Mouse (Mus musculus): ENCODE results near the gene Tdrd3. TPM values are rescaled to one million over a fixed set of nuclear protein-coding genes. Genes with fewer than 3 reads are reported as not detected.

Tdrd3 gene
- polyA plus RNA-seq, 1 experiment from 2014 or later, result 27.6 TPM

- Histone ChIP-seq H3K36me3 (peaks cover 5% of the 10 kb centered on the region; the same call in 1 of the 2 replicates), H3K27ac (replicated peaks) (no peak overlapping the region), H3K27me3 (ENCODE audit: low read depth, poor library complexity, severe bottlenecking) (no peaks in the 10 kb centered on the region), H3K4me1 (0 out of 2 replicates have a peak, but pooled peaks cover 4% of the 10 kb centered on the region), H3K4me3 (no peak overlapping the region), H3K9me3 (replicated peaks) (no peaks in the 10 kb centered on the region)
- DNase-seq (ENCODE audit: low spot score), result no peak
Measured at GRCm38 (mm10) chr14:87464655-87465054, 48.2 kb downstream of the Tdrd3 start.

- WGBS, result 92% methylated on average over 12 of the region's 12 CpGs
- H3K36me3 ChIP-seq, result peaks cover 10% of the 10 kb centered on the region; the same call in 1 of the 2 replicates
- H3K4me3 ChIP-seq, result no peak overlapping the region
- no peak overlapping the region for H3K27ac ChIP-seq (replicated peaks)
- no peaks in the 10 kb centered on the region for H3K9me3 ChIP-seq (replicated peaks)
- 0 out of 2 replicates have a peak, but pooled peaks cover 4% of the 10 kb centered on the region for H3K4me1 ChIP-seq
- H3K27me3 ChIP-seq (ENCODE audit: low read depth, poor library complexity, severe bottlenecking), result no peaks in the 10 kb centered on the region
- DNase-seq (ENCODE audit: low spot score), result no peak
Measured at GRCm38 (mm10) chr14:87467586-87467985, 51.1 kb downstream of the Tdrd3 start.

GRCm38 (mm10) chr14:87471521-87471920 is 55.1 kb downstream of the Tdrd3 start:
- Histone ChIP-seq H3K27ac (replicated peaks) (no peak overlapping the region), H3K27me3 (ENCODE audit: low read depth, poor library complexity, severe bottlenecking) (no peaks in the 10 kb centered on the region), H3K9me3 (replicated peaks) (no peaks in the 10 kb centered on the region), H3K4me1 (no peaks in the 10 kb centered on the region), H3K4me3 (no peak overlapping the region), H3K36me3 (peaks cover 27% of the 10 kb centered on the region)
- 72% methylated on average over 1 of the region's 1 CpGs for WGBS
- DNase-seq (ENCODE audit: low spot score), result no peak

- no peak for DNase-seq (ENCODE audit: low spot score)
- Histone ChIP-seq H3K4me3 (no peak overlapping the region), H3K36me3 (peaks cover 29% of the 10 kb centered on the region), H3K9me3 (replicated peaks) (no peaks in the 10 kb centered on the region), H3K27ac (replicated peaks) (no peak overlapping the region), H3K4me1 (no peaks in the 10 kb centered on the region), H3K27me3 (ENCODE audit: low read depth, poor library complexity, severe bottlenecking) (no peaks in the 10 kb centered on the region)
- 84% methylated on average over 2 of the region's 2 CpGs for WGBS
Measured at GRCm38 (mm10) chr14:87472782-87473181, 56.3 kb downstream of the Tdrd3 start.

- no peaks in the 10 kb centered on the region for H3K4me1 ChIP-seq
- no peaks in the 10 kb centered on the region for H3K9me3 ChIP-seq (replicated peaks)
- no peak for DNase-seq (ENCODE audit: low spot score)
- no peak overlapping the region for H3K4me3 ChIP-seq
- peaks cover 42% of the 10 kb centered on the region for H3K36me3 ChIP-seq
- no peak overlapping the region for H3K27ac ChIP-seq (replicated peaks)
- no peaks in the 10 kb centered on the region for H3K27me3 ChIP-seq (ENCODE audit: low read depth, poor library complexity, severe bottlenecking)
- 84% methylated on average over 10 of the region's 10 CpGs for WGBS
Measured at GRCm38 (mm10) chr14:87475721-87476359, 59.4 kb downstream of the Tdrd3 start.

- H3K27me3 ChIP-seq (ENCODE audit: low read depth, poor library complexity, severe bottlenecking), result no peaks in the 10 kb centered on the region
- DNase-seq (ENCODE audit: low spot score), result no peak
- no peaks in the 10 kb centered on the region for H3K9me3 ChIP-seq (replicated peaks)
- H3K27ac ChIP-seq (replicated peaks), result no peak overlapping the region
- H3K4me3 ChIP-seq, result no peak overlapping the region
- no peaks in the 10 kb centered on the region for H3K4me1 ChIP-seq
- H3K36me3 ChIP-seq, result peaks cover 49% of the 10 kb centered on the region
- WGBS, result 49% methylated on average over 3 of the region's 3 CpGs
Measured at GRCm38 (mm10) chr14:87478339-87478951, 62.0 kb downstream of the Tdrd3 start.

- WGBS, result 93% methylated on average over 3 of the region's 3 CpGs
- Histone ChIP-seq H3K27me3 (ENCODE audit: low read depth, poor library complexity, severe bottlenecking) (no peaks in the 10 kb centered on the region), H3K9me3 (replicated peaks) (no peaks in the 10 kb centered on the region), H3K36me3 (peaks cover 46% of the 10 kb centered on the region), H3K27ac (replicated peaks) (no peak overlapping the region), H3K4me1 (no peaks in the 10 kb centered on the region), H3K4me3 (no peak overlapping the region)
- no peak for DNase-seq (ENCODE audit: low spot score)
Measured at GRCm38 (mm10) chr14:87485888-87486287, 69.4 kb downstream of the Tdrd3 start.

GRCm38 (mm10) chr14:87497955-87498594 is 81.6 kb downstream of the Tdrd3 start:
- no peaks in the 10 kb centered on the region for H3K4me1 ChIP-seq
- DNase-seq (ENCODE audit: low spot score), result no peak
- no peak overlapping the region for H3K4me3 ChIP-seq
- H3K36me3 ChIP-seq, result peaks cover 6% of the 10 kb centered on the region; the same call in 1 of the 2 replicates
- no peak overlapping the region for H3K27ac ChIP-seq (replicated peaks)
- 95% methylated on average over 11 of the region's 11 CpGs for WGBS
- no peaks in the 10 kb centered on the region for H3K9me3 ChIP-seq (replicated peaks)
- H3K27me3 ChIP-seq (ENCODE audit: low read depth, poor library complexity, severe bottlenecking), result no peaks in the 10 kb centered on the region

GRCm38 (mm10) chr14:87505924-87506323 is 89.5 kb downstream of the Tdrd3 start:
- no peak overlapping the region for H3K27ac ChIP-seq (replicated peaks)
- H3K4me3 ChIP-seq, result no peak overlapping the region
- DNase-seq (ENCODE audit: low spot score), result no peak
- H3K4me1 ChIP-seq, result no peaks in the 10 kb centered on the region
- peaks cover 30% of the 10 kb centered on the region for H3K36me3 ChIP-seq
- no peaks in the 10 kb centered on the region for H3K9me3 ChIP-seq (replicated peaks)
- no peaks in the 10 kb centered on the region for H3K27me3 ChIP-seq (ENCODE audit: low read depth, poor library complexity, severe bottlenecking)
- 93% methylated on average over 8 of the region's 8 CpGs for whole genome bisulfite sequencing

GRCm38 (mm10) chr14:87515281-87515680 is 98.8 kb downstream of the Tdrd3 start:
- Histone ChIP-seq H3K27ac (replicated peaks) (no peak overlapping the region), H3K4me1 (no peaks in the 10 kb centered on the region), H3K4me3 (no peak overlapping the region), H3K27me3 (ENCODE audit: low read depth, poor library complexity, severe bottlenecking) (no peaks in the 10 kb centered on the region), H3K9me3 (replicated peaks) (no peaks in the 10 kb centered on the region), H3K36me3 (peaks cover 7% of the 10 kb centered on the region; the same call in 1 of the 2 replicates)
- 80% methylated on average over 3 of the region's 3 CpGs for WGBS
- no peak for DNase-seq (ENCODE audit: low spot score)

- Histone ChIP-seq H3K9me3 (replicated peaks) (no peaks in the 10 kb centered on the region), H3K36me3 (peaks cover 5% of the 10 kb centered on the region; the same call in 1 of the 2 replicates), H3K27ac (replicated peaks) (no peak overlapping the region), H3K27me3 (ENCODE audit: low read depth, poor library complexity, severe bottlenecking) (no peaks in the 10 kb centered on the region), H3K4me1 (no peaks in the 10 kb centered on the region), H3K4me3 (no peak overlapping the region)
- 92% methylated on average over 4 of the region's 4 CpGs for WGBS
- DNase-seq (ENCODE audit: low spot score), result no peak
Measured at GRCm38 (mm10) chr14:87517381-87517780, 100.9 kb downstream of the Tdrd3 start.

- Histone ChIP-seq H3K27ac (replicated peaks) (no peak overlapping the region), H3K9me3 (replicated peaks) (no peaks in the 10 kb centered on the region), H3K4me1 (no peaks in the 10 kb centered on the region), H3K36me3 (no peaks in the 10 kb centered on the region), H3K4me3 (no peak overlapping the region), H3K27me3 (ENCODE audit: low read depth, poor library complexity, severe bottlenecking) (no peaks in the 10 kb centered on the region)
- WGBS, result 92% methylated on average over 8 of the region's 8 CpGs
- DNase-seq (ENCODE audit: low spot score), result no peak
Measured at GRCm38 (mm10) chr14:87531847-87532246, 115.4 kb downstream of the Tdrd3 start.

Measured in midbrain, embryonic 10.5 days (tissue).